Mouse (Mus musculus) hindbrain, embryonic 10.5 days (tissue): Measurements from ENCODE around the gene Pdcd7. TPM values are rescaled to one million over a fixed set of nuclear protein-coding genes. Genes with fewer than 3 reads are reported as not detected.

ENCODE experiments used
- DNase-seq: peaks from one replicate; pipeline ENCODE4 v3.0.0-alpha.2; 2017; ENCODE audit warnings: low spot score
- H3K27ac ChIP-seq: fragments of 300-500 bp; sonication (generic); 2 replicates; pipeline ENCODE4 v1.5.1; 2016; ENCODE audit warnings: mild to moderate bottlenecking, moderate library complexity
- H3K27me3 ChIP-seq: fragments of 300-500 bp; sonication (generic); 2 replicates; pipeline ENCODE4 v1.6.1; 2016; ENCODE audit warnings: mild to moderate bottlenecking; ENCODE audit not compliant: poor library complexity, insufficient read depth, severe bottlenecking
- H3K36me3 ChIP-seq: fragments of 300-500 bp; sonication (generic); 2 replicates; pipeline ENCODE4 v1.6.1; 2016; ENCODE audit warnings: mild to moderate bottlenecking, moderate library complexity
- H3K4me1 ChIP-seq: fragments of 300-500 bp; sonication (generic); replicated peaks from 2 replicates; pipeline ENCODE4 v1.6.1; 2016; ENCODE audit warnings: mild to moderate bottlenecking
- H3K4me3 ChIP-seq: fragments of 300-500 bp; sonication (generic); 2 replicates; pipeline ENCODE4 v1.5.1; 2016; ENCODE audit warnings: mild to moderate bottlenecking, moderate library complexity
- H3K9me3 ChIP-seq: fragments of 300-500 bp; sonication (generic); 2 replicates; pipeline ENCODE4 v1.6.1; 2016; ENCODE audit warnings: mild to moderate bottlenecking, moderate library complexity
- WGBS: fragments of 180-500 bp; shearing (Covaris S2); methylation state at CpG from one replicate; pipeline ENCODE4 v1.1.7; 2016; 5-methylcytosine and 5-hydroxymethylcytosine counted together
- polyA plus RNA-seq: library from polyadenylated mRNA; unstranded; fragments of >200 nt; fragmentation: Nextera tagmentation; extraction: Ambion mirVana; gene quantifications from 2 replicates; pipeline ENCODE4 v1.2.1, GENCODE M21; 2016

The Pdcd7 gene
- polyA plus RNA-seq, 1 experiment from 2014 or later, result 11.6 TPM

DNA sequence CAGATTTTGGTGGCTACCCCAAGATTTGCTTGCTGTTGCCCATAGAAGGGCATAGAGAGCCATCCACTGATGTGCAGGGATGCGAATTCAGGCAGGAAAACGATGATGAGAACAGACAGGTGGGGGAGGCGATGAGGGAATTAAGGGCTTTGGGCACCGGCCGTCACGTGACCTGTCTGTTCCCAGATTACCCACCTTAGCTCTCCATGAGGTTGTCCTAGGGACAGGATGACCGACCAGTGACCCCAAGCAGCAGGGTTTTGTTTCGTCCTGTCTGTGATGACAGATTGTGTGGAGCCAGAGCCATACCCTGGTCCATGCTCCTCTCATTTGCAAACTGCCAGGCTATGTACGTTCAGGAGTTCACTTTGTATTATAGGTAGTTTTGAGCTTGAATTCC is 17.8 kb downstream of the Pdcd7 start:
- Histone ChIP-seq H3K9me3 (no peaks in the 10 kb centered on the region), H3K27ac (no peak overlapping the region), H3K4me1 (peaks cover 4% of the 10 kb centered on the region; the same call in 1 of the 2 replicates), H3K36me3 (peaks cover 61% of the 10 kb centered on the region), H3K27me3 (no peaks in the 10 kb centered on the region), H3K4me3 (no peak overlapping the region)
- DNase-seq, result no peak
- 71% methylated on average over 9 of the region's 9 CpGs for WGBS

DNA sequence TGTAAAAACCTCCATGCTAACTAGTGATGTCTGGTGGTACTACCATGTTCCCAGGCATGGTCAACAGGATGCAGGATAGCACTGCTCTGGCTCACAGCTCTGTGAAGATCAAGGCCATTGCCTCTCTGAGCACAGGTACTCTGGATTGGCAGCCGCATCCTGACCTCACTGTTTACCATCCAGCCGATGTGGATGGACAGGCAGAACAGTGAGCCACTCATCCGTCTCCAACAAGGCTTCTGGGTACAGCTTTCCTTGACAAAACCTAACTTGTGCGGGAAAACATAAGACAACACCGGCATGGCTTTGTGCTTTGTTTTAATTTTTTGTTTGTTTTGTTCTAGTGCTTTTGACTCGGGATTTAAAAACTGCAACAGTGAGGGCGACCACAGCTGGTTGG is 19.8 kb downstream of the Pdcd7 start:
- peaks cover 4% of the 10 kb centered on the region; the same call in 1 of the 2 replicates for H3K4me1 ChIP-seq
- H3K36me3 ChIP-seq, result peaks cover 45% of the 10 kb centered on the region
- no peak overlapping the region for H3K27ac ChIP-seq
- DNase-seq, result no peak
- H3K27me3 ChIP-seq, result no peaks in the 10 kb centered on the region
- no peaks in the 10 kb centered on the region for H3K9me3 ChIP-seq
- H3K4me3 ChIP-seq, result no peak overlapping the region
- WGBS, result 92% methylated on average over 7 of the region's 7 CpGs

DNA sequence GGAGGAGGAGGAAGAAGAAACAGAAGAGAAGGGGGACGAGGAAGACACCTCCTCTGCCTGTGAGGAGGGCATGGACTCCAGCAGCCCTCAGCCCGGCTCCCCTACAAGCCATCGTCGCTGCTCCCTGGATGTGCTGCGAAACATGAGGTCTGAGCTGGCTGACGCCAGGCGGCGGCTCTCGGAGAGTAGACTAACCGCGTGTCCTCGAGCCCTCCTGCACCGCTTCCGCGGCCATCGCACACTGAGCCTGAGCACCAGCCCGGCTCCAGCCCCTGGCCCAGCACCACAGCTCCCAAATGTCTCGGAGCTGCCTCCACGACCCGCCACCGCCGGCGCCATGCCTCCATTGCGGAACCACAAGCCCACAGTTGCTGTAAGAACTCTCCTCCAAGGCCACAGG is 25.9 kb downstream of the Pdcd7 start:
- Histone ChIP-seq H3K27ac (no peak overlapping the region), H3K4me1 (peaks cover 4% of the 10 kb centered on the region; the same call in 1 of the 2 replicates), H3K27me3 (no peaks in the 10 kb centered on the region), H3K4me3 (no peak overlapping the region), H3K36me3 (peaks cover 31% of the 10 kb centered on the region), H3K9me3 (no peaks in the 10 kb centered on the region)
- WGBS, result 77% methylated on average over 24 of the region's 24 CpGs
- DNase-seq, result no peak

DNA sequence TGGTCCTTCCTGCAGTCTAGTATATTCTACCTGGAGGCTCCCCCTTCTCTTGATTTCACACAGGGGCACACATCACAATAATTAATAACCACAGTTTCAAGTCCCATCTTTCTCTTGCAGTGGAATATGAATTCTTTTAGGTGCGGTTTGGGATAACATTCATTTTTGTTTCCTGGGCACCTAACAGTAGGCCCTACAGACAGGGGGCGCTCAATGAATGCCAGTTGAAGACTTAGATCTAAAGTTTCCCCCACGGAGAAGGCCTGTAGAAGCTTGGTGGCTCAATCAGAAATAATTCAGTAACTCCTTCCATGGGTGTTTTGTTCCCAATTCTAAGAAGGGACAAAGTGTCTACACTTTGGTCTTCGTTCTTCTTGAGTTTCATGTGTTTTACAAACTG is 26.5 kb downstream of the Pdcd7 start:
- Histone ChIP-seq H3K27me3 (no peaks in the 10 kb centered on the region), H3K4me3 (no peak overlapping the region), H3K4me1 (no peaks in the 10 kb centered on the region), H3K36me3 (peaks cover 37% of the 10 kb centered on the region), H3K27ac (no peak overlapping the region), H3K9me3 (no peaks in the 10 kb centered on the region)
- 78% methylated on average over 4 of the region's 4 CpGs for WGBS
- DNase-seq, result no peak

DNA sequence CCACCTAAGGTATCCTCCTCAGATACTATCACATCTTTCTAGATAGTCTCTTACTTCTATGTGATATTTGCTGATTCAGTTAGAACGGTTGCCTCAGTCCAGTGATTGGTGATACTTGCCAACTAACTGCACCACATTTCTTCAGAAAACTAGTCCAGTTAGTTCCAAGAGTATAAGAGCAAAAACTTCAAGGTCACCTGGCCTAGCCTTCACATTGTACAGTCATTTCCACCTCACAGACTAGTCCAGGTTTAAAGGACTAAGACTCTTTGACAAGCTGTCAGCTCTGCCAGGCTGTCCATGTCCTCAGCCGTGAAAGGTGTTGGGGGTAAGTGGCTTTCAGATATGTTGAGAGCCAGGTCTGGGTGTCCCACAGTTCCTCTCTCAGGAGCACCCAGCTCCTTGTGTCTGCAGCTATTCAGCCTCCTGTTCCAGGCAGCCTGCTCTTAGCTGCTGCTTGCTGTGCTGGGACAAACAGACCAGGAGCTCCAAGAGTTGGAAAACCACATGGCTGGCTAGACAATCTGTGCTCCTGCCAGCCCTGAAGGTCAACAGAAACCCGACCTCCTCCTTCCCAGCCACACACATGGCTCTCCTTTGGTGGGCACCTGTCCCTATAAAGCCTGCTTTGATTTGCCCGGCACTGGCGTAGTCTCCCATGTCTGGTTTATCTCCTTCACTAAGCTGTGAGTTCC is 28.7 kb downstream of the Pdcd7 start:
- Histone ChIP-seq H3K9me3 (no peaks in the 10 kb centered on the region), H3K4me3 (no peak overlapping the region), H3K27me3 (no peaks in the 10 kb centered on the region), H3K27ac (no peak overlapping the region), H3K4me1 (no peaks in the 10 kb centered on the region), H3K36me3 (peaks cover 38% of the 10 kb centered on the region)
- WGBS, result 81% methylated on average over 5 of the region's 5 CpGs
- DNase-seq, result no peak

DNA sequence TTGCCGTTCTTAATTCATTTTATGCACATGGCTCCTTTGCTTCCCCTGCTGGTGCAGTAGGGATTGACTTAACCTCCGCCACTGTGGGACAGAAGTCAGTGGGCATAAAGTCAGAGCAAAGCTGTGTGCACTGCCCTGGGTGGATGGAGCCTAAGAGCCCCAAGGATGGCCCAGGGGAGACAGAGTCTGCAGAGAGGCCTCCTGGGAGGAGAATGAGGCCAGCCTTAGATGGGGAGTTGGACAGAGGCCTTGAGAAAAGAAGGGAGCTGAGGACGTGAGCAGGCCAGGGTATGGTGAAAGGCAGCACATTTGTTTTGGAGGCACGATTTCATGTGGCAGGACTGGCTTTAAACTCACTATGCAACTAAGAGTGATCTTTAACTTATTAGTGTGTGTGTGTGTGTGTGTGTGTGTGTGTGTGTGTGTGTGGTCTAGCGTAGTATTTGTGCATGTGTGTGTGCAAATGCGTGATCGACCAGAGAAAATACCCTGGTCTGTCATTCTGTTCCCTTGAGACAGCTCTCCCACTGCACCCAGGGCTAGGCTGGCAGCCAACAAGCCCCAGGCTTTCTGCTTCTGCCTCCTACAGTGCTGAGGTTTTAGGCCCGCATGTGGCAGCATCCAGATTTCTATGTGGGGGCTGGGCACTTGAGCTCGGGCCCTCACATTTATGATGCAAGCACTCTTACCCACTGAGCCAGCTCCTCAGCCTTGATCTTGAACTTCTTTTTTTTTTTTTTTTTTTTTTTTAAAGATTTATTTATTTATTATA is 29.4 kb downstream of the Pdcd7 start:
- no peaks in the 10 kb centered on the region for H3K9me3 ChIP-seq
- H3K4me1 ChIP-seq, result no peaks in the 10 kb centered on the region
- no peak for DNase-seq
- peaks cover 38% of the 10 kb centered on the region for H3K36me3 ChIP-seq
- 0 out of 2 replicates have a peak overlapping the region, but pooled peaks have one; percentile 17 for H3K27ac ChIP-seq
- no peaks in the 10 kb centered on the region for H3K27me3 ChIP-seq
- 88% methylated on average over 9 of the region's 9 CpGs for WGBS
- H3K4me3 ChIP-seq, result no peak overlapping the region

DNA sequence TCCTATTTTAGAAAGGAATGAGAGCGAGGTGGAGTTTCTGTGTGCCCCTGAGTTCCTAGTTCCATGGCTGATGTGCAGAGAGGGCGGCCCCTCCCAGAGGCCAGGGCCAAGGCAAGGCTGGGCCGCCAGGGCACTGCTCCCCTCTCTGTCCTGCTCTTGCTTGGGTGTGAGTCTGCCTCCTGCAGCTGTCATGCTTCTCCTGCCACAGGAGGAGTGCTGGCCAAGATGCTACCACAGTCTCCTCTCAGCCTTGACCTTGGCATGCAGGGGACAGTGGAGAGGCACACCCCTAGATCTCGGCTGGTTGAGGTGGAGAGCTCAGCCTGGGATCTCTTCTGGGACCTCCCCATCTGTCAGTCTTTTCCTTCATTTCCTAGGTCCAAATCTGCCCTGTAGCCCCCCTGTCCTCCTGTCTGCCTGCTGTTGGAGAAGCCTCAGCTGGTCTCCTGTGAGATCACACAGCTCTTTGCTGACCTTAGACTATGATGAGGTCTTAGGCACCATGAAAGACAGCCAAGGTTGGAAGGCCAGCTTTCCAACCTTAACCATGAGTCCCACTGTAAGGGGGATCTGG is 35.2 kb downstream of the Pdcd7 start:
- Histone ChIP-seq H3K27me3 (no peaks in the 10 kb centered on the region), H3K27ac (no peak overlapping the region), H3K9me3 (no peaks in the 10 kb centered on the region), H3K4me3 (no peak overlapping the region), H3K36me3 (peaks cover 15% of the 10 kb centered on the region), H3K4me1 (0 out of 2 replicates have a peak, but pooled peaks cover 3% of the 10 kb centered on the region)
- 77% methylated on average over 4 of the region's 4 CpGs for WGBS
- DNase-seq, result no peak

DNA sequence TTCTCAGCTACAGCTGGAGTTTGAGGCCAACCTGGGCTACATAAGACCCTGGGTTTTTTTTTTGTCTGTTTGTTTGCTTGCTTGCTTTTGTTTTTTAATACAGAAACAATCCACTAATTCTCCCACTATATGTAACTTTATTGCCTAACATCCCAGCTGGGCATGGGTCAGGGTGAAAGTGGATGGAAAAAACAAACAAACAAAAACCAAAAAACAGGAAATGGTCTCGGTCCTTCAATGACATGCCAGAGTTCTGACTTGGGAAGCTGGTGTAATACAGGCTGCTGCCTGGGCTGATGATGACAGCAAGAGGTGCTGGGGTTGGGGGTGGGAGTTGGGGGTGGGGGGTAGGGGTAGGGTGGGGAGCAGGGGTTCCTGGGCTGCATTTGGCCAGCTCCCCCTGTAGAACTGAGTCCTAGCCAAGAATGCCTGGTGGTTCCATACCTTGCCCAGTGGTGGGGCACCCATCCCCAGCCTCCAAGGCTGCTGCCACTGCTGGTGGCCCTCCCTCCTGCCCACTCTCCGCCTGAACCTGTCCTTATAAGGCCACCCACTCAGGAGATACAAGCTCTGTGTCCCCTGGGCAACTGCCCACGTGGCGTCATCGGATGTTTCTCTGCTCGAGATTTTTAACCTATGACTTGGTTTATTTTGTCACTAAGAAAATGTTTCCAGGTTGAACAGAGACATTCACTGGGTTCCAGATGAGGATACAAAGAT is 36.3 kb downstream of the Pdcd7 start:
- WGBS, result 77% methylated on average over 6 of the region's 6 CpGs
- H3K27me3 ChIP-seq, result no peaks in the 10 kb centered on the region
- H3K4me1 ChIP-seq, result peaks cover 10% of the 10 kb centered on the region; the same call in 1 of the 2 replicates
- no peaks in the 10 kb centered on the region for H3K9me3 ChIP-seq
- DNase-seq, result no peak
- no peak overlapping the region for H3K4me3 ChIP-seq
- H3K27ac ChIP-seq, result no peak overlapping the region
- peaks cover 7% of the 10 kb centered on the region for H3K36me3 ChIP-seq

DNA sequence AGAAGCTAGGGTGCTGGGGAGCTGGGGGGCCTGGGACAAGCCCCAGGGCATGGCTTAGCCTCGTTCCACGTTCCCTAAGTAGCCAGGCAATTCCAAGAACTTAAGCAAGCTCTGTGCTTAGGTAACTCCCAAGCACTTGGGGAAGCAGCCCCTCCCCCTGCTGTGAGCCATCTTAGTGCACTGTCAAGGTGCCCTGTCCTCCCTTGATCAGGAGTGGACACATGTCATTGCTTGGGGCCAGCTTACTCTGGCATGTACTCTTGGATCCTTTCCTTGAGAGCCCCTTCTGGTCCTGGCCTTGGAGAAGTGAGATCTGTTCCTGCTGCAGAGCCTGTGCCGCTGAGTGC is 36.8 kb downstream of the Pdcd7 start:
- 64% methylated on average over 3 of the region's 3 CpGs for WGBS
- H3K4me3 ChIP-seq, result no peak overlapping the region
- no peaks in the 10 kb centered on the region for H3K27me3 ChIP-seq
- H3K27ac ChIP-seq, result no peak overlapping the region
- H3K9me3 ChIP-seq, result no peaks in the 10 kb centered on the region
- peaks cover 10% of the 10 kb centered on the region; the same call in 1 of the 2 replicates for H3K4me1 ChIP-seq
- peaks cover 2% of the 10 kb centered on the region for H3K36me3 ChIP-seq
- DNase-seq, result no peak

DNA sequence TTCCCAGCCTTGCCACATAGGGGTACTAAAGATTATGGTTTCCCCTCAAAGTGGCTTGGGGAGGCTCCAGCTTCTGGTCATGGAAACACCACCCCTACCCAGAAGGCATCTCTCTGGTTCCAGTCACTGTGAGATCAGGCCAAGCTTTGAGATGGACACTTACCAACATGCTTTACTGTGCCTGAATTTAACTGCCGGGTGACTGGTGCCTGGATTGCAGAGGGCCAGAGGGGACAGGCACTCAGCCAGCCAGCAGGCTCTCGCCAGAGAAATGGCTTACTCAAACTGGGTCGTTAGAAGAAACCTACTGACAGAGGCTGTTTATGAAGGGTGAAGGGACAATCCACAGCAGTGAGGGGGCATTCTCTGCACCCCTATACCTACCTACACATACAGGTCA is 38.4 kb downstream of the Pdcd7 start:
- DNase-seq, result no peak

DNA sequence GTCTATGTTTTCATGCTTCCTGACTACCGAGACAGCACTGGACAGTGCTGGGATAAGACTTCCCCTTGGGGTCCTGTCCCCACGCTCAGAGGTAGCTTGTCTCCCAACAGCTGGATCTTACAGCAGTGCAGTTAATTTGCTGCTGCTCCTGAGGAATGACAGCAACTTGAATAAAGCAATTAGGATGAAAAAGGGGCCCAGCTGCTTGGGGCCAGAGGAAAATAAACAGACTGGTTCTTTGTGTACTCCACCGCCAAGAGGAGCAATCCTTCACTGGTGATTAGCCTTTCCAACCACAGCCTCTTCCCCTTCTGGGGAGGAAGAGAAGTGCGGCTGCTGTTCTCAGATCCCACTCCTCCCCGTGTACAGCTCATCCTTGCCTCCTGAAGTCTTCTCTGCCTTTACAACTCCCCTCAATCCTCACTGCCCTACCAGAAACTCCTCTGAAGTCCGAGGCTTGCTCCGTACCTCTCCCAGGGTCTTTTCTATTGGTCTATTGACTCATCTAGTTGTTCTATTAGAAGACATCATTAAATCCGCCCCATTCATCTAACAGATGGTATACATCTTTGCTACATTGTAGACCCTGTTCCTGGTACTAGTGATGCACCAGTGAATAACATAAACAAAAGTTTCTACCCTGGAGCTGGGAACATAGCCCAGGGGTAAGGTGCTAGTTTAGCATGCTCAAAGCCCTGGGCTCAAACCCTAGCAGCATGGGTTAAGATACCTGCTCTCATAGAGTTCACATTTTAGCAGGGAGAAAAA is 40.7 kb downstream of the Pdcd7 start:
- H3K27me3 ChIP-seq, result peaks cover 35% of the 10 kb centered on the region
- DNase-seq, result no peak
- H3K4me3 ChIP-seq, result no peak overlapping the region
- peaks cover 20% of the 10 kb centered on the region for H3K4me1 ChIP-seq
- no peaks in the 10 kb centered on the region for H3K9me3 ChIP-seq
- no peak overlapping the region for H3K27ac ChIP-seq
- H3K36me3 ChIP-seq, result no peaks in the 10 kb centered on the region
- WGBS, result 33% methylated on average over 8 of the region's 8 CpGs

More for the DNA sequence above, 38.4 kb downstream of the Pdcd7 start:
- Histone ChIP-seq H3K36me3 (no peaks in the 10 kb centered on the region), H3K9me3 (no peaks in the 10 kb centered on the region), H3K27me3 (peaks cover 12% of the 10 kb centered on the region), H3K4me3 (no peak overlapping the region), H3K4me1 (peaks cover 10% of the 10 kb centered on the region; the same call in 1 of the 2 replicates), H3K27ac (no peak overlapping the region)
- 70% methylated on average over 3 of the region's 3 CpGs for WGBS
